Mouse (Mus musculus): ENCODE data around the gene Tet2.

Gene Tet2

GRCm38 (mm10) chr3:133516137-133516536, 28.8 kb downstream of the Tet2 start:
- no peak for DNase-seq

- DNase-seq, result no peak
Measured at GRCm38 (mm10) chr3:133515204-133515969, 29.6 kb downstream of the Tet2 start.

GRCm38 (mm10) chr3:133514290-133514689, 30.6 kb downstream of the Tet2 start:
- no peak for DNase-seq

GRCm38 (mm10) chr3:133513475-133513874, 31.5 kb downstream of the Tet2 start:
- no peak for DNase-seq

GRCm38 (mm10) chr3:133510368-133510767, 34.6 kb downstream of the Tet2 start:
- DNase-seq, result no peak

GRCm38 (mm10) chr3:133509796-133510195, 35.1 kb downstream of the Tet2 start:
- no peak for DNase-seq

GRCm38 (mm10) chr3:133508881-133509280, 36.1 kb downstream of the Tet2 start:
- no peak for DNase-seq

- DNase-seq, result no peak
Measured at GRCm38 (mm10) chr3:133506289-133506954, 38.5 kb downstream of the Tet2 start.

- no peak for DNase-seq
Measured at GRCm38 (mm10) chr3:133496953-133497352, 48.0 kb downstream of the Tet2 start.

- no peak for DNase-seq
Measured at GRCm38 (mm10) chr3:133491370-133491769, 53.6 kb downstream of the Tet2 start.

- DNase-seq, result no peak
Measured at GRCm38 (mm10) chr3:133488022-133488725, 56.8 kb downstream of the Tet2 start.

- no peak for DNase-seq
Measured at GRCm38 (mm10) chr3:133482887-133483286, 62.1 kb downstream of the Tet2 start.

- DNase-seq, result no peak
Measured at GRCm38 (mm10) chr3:133478987-133479386, 66.0 kb downstream of the Tet2 start.

GRCm38 (mm10) chr3:133473781-133474180, 71.2 kb downstream of the Tet2 start:
- DNase-seq, result no peak

- no peak for DNase-seq
Measured at GRCm38 (mm10) chr3:133471101-133471500, 73.8 kb downstream of the Tet2 start.

GRCm38 (mm10) chr3:133468883-133469282, 76.1 kb downstream of the Tet2 start:
- DNase-seq, result no peak

GRCm38 (mm10) chr3:133463233-133463632, 81.7 kb downstream of the Tet2 start:
- no peak for DNase-seq

GRCm38 (mm10) chr3:133462485-133462884, 82.5 kb downstream of the Tet2 start:
- no peak for DNase-seq

GRCm38 (mm10) chr3:133462059-133462458, 82.9 kb downstream of the Tet2 start:
- no peak for DNase-seq

- no peak for DNase-seq
Measured at GRCm38 (mm10) chr3:133459174-133459573, 85.8 kb downstream of the Tet2 start.

GRCm38 (mm10) chr3:133453896-133454295, 91.0 kb downstream of the Tet2 start:
- DNase-seq, result no peak

GRCm38 (mm10) chr3:133436919-133437320, 108.0 kb downstream of the Tet2 start:
- no peak for DNase-seq

GRCm38 (mm10) chr3:133436279-133436860, 108.6 kb downstream of the Tet2 start:
- no peak for DNase-seq

All from right cerebral cortex, postnatal 25 days (tissue).